Mouse (Mus musculus) embryo, embryonic 10.5 days (tissue): ENCODE data around the gene Stk31.
"Not testable (repeated sequence)": the region's sequence is repeated elsewhere in the genome, so short reads cannot be mapped to it uniquely, and the experiment has no call there.

Source experiments
- DNase-seq: peaks from one replicate; pipeline ENCODE4 v3.0.0-alpha.2; 2015; ENCODE audit warnings: low spot score

Gene Stk31

DNA sequence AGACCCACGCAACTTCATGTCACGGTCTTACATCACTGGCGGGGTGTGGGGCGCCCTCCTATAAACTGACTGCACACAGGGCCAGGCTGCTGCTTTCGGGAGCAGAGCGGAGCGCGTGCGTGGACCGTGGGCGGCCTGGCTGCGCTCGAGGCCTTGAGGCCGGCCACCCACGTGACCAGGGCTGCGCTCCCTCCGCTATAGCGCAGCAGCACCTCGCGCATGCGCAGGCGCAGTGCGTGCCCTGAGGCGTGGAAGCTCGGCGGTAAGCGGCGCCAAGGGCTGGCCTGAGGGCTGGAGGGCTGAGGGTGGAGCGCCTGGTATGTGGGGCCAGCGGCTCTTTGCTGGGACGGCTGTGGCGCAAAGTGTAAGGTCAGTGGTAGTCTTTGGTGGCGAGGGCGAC lies at the start of gene Stk31:
TSS of gene Stk31 (plus strand) at position 289 of the 400 bp plus-strand sequence.
- DNase-seq, result no peak

DNA sequence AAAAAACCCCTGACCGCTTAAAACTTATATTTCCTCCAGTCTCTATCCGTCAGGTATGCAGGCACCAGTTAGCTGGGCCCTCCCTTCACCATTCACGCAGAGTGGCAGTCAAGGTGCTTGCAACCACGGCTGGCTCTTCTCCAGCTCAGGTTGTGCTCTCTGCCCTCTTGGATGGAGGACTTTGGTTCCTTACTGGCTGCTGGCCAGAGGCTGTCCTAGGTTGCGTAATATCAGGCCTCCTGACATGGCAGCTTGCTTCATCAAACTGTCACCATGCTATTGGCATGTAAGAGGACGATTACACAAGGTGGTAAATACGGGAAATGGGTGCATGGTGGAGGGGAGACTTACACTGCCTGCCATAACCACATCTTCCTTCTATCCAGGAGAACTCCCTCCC lies 45.6 kb upstream of the Stk31 start:
- no peak for DNase-seq

DNA sequence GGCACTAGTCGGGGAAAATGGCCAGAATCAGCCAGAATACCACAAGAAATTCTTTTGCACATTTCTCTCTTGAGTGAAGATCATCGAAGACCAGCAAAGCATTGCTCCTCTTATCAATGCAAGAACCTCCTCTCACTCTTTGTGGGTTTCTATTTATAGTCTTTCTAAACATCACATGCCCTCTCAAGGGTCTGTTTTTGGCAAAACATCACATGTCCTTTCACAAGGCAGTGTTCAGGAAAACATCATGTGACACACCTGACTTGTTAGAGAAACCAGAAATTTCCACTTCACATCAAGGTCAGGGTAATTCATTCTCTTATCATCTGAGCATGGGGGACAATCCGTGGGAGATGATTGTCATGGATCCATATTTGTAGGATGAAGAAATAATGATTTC lies 40.8 kb upstream of the Stk31 start:
- no peak for DNase-seq

DNA sequence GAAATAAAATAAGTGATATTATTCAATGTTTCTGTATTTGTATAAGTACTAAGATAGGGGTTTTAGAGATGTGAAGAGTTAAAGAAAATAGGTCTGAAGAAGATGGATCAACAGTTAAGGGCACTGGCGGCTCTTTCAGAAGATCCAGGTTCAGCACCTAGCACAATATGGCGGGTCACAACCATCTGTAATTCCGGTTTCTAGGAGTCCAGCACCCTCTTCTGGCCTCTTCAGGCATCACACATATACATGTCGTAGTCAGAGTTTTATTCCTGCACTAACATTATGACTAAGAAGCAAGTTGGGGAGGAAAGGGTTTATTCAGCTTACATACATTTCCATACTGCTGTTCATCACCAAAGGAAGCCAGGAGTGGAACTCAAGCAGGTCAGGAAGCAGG lies 40.2 kb upstream of the Stk31 start:
- DNase-seq, result no peak

DNA sequence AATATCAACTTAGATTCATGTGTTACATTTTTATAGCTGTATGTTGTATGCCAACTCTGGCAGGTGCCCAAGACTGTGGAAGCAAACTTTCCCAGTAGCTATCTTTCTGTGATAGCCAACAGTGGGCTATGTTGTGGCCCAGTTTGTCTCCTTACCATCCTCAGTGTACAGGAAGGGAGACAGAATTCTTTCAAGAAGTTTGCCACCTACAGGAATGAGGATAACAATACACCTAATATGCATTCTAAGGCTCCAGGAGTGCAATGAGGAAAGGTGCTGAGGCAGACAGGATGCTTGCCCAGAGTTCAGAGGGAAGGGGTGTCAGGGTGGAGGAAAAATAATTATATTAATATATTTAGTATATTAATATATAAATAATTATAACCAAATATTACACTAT lies 35.0 kb upstream of the Stk31 start:
- no peak for DNase-seq

DNA sequence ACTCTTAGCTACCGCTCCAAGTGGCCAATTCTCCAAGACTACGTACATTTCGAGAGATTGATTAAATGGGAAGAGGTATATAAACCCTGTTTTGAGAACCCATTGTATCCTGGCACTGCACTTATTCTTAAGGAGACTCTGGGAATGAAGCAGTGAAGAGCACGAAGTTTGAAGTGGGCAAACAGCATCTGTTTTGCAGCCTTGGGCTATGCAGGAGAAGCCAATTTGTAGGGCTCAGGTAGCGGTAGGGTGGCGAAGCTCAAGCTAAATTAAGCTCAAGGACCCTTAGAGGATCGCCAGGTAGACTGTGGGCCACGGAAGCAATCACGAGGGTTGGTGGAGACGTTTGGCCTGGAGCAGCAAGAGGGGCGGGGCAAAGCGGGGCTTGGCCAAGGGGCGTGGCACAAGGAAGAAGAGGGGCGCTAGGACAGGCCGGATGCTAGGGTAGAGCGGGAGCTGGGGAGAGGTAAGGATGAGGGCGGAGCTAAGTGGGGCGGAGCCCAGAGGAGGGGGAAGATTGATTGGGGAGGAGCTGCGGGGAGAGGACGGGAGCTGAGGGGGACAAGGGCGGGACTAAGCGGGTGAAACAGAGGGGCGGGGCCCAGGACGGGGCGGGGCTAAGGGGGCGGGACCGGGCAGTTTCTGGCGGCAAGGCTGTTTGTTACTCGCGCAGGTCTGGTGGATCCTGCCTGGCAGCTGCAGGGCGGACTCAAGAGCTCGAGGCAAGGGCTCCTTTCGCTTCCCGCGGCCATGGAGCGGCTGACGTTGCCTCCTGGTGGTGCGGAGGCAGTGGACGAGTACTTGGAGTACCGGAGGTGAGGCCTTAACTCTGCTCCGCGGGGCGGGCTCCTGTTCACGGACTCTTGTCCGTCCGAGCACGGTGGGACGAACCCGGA lies 28.0 kb upstream of the Stk31 start, which contains the start of gene Fam221a:
TSS of gene Fam221a (plus strand) at position 581 of the 896 bp plus-strand sequence.
- DNase-seq, result peak; percentile 97

DNA sequence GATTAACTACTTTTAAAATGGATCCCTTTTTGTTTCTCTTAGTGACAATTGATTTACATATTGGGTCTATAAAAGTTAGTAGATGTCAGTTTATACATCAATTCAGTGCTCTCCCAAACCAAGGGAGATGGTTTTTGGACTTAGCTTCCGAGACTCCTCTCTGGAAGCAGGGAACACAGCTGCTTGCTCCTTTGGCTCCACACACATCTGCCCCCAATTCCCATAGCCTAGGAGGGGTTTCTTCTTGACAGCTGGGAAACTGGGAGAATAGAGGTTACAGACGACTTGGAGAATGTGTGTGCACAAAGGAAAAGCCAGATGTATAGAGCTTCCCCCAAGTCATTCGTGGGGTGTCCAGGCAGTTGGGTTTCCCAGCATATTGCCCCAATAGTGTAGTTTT lies 27.2 kb upstream of the Stk31 start:
- DNase-seq, result no peak

DNA sequence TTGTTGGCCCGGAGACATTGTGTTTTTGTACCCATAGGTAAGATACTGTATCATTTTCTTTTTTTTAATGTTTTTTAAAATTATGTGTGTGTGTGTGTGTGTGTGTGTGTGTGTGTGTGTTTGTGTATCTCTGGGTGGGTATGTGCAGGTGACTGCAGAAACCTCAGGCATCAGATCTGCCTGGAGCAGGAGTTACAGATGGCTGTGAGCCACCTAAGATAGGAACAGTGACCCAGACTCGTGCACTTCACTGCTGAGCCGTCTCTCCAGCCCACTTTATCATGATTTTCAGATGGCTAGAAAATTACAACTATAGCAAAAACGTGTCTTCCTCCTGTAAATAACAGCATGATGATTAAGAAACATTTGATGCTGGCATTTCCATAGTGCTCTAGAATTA lies 22.7 kb upstream of the Stk31 start:
- no peak for DNase-seq

DNA sequence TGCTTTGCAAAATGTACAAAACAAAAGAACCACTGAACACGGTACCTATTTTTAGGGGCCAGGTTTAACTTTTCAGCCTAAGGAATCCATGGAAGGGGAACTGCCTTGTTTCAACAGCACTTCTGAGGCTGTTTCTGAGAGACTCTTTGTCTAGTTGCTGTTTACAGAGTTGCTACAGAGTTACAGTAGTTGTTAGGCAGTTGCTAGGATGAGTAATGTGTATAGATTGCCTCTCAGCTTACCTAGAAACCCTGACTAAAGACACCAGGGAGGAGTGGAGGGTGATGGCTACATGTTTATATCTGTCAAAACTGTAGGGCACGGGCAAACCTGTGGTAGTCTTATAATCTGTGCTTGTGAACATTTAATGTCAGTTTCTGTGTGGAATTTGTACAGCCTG lies 21.5 kb upstream of the Stk31 start:
- DNase-seq, result no peak

DNA sequence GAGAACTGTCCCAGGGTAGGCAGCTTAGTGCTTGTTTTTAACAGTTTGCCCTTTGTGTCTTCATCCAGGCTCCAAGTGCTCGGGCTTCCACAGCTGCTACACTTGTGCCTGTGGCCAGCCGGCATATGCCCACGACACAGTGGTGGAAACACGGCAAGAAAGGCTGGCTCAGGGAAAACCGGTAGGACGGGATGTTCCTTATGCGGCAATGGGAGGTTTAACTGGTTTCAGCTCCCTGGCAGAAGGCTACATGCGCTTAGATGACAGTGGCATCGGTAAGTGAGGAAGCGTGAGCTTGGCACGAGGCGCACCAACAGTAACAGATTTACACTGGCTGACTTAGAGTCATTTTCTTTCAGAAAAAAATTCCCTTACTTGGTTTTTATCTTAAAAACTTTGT lies 17.1 kb upstream of the Stk31 start:
- DNase-seq, result no peak

DNA sequence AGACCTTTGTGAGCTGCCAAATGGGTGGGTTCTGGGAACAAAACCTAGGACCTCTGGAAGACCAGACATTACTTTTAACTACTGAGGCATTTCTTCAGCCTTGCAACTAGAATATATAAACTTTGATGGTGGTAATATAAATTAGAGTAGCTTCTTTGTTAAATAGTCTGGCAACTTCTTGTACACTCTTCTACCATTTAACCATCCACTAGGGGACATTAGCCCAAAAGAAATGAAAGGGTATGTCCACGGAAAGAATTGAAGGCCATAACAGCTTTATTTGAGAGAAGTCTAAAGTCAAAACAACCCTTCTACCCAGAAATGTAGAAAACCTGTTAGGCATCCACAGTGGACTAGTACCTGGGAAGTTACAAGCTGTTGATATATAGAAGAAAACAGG lies 1.1 kb upstream of the Stk31 start:
- no peak for DNase-seq

DNA sequence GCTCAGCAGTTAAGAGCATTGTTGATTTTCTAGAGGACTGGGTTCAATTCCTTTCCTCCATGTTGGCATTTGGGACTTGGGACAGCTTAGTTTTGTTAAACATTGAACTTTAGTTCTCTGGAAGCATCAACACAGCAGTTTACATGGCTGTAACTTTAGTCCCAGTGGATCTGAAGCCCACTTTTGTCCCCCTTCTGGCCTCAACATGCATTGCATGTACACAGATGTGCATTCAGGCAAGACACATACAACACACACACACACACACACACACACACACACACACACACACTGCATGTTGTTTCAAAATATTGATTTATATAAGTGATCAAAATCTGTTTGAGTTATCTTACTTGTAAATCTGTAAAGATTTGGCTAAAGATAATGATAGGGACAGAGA lies 2.1 kb downstream of the Stk31 start:
- DNase-seq, result peak; percentile 55

DNA sequence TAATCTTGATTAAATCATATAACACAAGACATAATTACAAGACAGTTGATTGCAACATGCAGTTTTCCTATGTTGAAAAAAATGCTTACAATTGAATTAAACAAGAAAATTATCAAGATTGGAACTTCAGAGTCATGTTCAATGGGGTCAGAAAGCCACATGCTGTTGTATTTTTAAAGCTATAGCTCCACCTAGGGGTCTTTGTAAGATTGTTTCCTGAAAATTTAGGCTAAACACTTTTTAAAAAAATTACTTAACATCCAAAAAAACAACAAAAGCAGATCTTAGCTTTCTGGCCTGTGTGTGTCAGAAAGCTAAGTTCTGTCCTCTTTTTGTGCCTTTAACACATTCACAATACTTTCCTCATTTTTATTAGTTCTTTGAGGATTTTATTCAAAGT lies 3.0 kb downstream of the Stk31 start:
- peak; percentile 80 for DNase-seq

DNA sequence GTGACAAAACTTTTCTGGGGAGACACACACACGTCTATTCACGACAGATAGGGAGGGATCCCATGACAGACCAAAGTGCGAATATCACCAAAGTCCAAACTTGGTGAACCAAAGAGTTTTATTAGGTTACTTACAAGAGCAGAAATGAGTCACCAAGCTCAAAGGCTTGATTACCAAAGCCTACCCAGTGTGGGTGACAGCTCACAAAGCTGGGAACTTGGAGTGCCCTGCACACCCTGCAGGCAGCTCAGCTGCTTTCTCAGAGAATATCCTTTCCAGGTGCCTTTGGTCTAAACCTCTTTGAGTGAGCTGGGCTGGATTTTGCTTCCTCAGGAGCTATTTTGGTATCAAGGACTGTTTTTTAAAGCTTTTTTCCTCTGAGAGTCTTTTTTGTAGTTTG lies 15.4 kb downstream of the Stk31 start:
- DNase-seq, result no peak

DNA sequence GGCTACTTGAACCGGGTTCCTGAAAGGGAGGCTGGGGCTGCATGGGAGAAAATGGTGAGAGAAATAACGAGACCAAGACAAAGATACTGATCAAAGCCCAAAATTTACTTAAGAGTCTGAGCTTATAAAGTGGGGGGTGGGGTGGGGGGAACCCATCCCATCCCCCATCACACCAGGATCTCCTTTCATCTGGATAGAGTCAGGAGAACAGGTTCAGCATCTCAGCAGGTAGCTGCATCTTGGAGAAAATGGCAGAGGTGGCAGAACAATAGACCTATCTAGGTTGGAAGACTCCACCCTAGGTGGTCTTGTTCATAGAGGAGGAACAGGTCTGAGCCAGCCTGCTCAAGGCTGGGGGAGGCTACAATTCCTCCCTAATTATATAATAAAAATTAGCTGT lies 17.6 kb downstream of the Stk31 start:
- DNase-seq, result not testable (repeated sequence)

DNA sequence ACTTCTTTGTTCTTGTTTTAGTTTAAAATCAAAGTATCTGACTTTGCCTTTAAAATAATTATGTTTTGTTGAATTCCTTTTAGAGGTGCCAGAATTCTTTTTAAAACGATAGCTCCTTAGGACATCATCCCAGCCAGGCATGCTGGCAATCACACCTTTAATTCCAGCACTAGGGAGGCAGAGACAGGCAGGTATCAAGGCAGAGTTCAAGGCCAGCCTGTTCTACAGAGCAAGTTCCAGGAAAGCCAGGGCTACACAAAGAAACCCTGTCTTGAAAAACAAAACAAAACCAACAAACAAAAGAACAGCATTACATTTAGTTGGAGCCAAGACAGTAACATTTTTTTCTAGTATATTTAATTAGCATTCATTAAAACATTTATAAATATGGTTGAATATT lies 20.6 kb downstream of the Stk31 start:
- DNase-seq, result no peak

DNA sequence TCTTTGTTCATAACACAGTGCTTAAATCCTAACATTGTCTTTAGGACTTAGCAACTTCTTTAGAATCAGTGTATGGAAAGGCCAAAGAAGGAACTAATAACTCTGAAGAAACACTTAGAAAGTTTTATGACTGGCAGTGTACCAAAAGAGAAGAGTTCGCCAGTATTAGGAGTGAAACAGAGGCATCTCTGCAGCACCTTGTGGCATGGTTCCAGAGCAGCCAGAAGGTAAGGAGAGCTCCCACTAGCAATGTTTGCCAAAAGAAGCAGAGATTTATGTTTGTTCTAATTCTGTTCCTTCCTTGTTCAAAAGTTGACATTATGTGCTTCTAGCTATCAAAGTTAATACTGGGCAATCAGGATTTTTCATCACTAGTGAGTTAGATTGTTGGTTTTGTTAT lies 41.9 kb downstream of the Stk31 start:
- DNase-seq, result no peak

DNA sequence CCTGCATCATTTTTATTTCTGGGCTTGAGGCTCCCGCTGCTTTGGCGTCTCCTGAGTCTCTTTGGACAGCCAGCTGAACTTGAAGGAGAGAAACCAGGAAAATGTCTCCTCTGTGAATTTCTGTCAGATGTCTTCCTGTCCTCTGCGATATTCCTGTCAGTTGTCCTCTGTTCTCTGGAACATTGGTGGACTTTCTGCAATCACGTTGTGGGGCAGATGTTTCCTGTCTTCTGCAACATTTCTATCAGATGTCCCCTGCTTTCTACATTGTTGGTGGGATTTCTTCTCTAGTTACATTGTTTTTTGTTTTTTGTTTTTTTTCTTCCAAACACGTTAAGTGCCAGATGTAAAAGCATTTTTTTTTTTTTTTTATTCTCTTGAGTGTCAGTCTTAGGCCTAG lies 62.7 kb downstream of the Stk31 start:
- no peak for DNase-seq

DNA sequence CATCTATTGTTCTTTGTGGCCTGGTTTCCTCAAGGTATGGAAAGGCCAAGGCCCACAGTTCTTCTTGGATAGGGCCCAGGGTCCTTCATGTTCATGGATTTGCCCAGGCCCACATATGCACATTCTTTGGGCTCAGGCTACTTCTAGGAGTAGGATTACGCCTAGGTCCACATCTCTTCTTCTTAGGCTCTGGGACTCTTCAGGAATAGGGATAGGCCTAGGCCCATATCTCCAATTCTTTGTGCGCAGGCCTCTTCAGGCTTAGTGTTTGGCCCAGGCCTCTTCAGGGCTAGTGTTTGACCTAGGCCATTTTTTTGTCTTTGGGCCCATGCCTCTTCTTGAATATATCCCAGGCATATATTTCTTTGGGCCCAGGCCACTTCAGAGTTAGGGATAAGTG lies 87.8 kb downstream of the Stk31 start:
- no peak for DNase-seq

DNA sequence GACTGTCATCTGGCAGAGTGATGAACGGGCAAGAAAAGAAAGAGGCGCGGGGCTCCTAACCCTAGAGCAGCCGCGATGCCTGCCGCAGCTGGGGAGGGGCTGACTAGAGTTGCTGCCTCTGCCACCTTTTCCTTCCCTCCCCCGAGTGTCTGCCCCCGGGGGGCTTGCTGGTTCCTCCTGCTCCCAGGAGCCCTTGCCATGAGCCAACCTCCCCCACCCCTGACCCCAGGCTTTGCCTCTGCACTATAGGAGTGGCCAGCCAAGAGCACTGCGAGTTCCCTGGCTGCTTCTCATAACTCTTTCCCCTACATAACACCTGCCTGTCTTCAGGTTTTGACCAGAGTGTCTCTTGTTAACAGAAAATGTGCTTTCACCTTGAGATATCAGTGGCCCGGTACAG lies 96.1 kb downstream of the Stk31 start:
- DNase-seq, result no peak

DNA sequence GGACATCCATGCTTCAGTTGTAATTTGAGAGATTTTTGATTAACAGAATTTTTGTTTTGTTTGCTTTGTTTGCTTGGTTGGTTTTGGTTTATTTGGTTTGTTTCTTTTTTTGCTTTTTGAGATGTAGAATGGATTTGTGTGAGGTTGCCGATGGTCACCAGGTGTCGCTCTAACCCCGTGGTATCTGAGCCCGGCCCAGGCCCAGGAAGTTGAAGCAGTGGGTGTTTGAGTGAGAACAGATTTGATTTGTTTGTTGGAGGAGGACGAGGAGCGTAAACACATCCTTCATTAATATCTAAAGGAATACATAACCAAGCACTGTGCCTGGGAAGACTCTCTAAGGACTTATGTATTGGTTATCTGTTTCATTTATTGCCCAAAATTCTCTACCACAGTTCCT lies 123.6 kb downstream of the Stk31 start:
- DNase-seq, result peak; percentile 78
